Comparison of ENCODE assay signal across 8 mouse cellular contexts in genomic region chr3:30014962-30015660, GRCm38 (mm10).
DNase-seq lines count a peak whose midpoint lies in the region; ATAC-seq and TF ChIP-seq lines count a peak whose summit lies in the region.

No protein-coding gene starts in this region.

- in situ Hi-C loops in Patski (cut with MboI; ENCODE audit: low pct_unique_long_range_greater_than_20kb), result loop anchor here (10.0 kb wide), 1 partner anchor 540 kb away; no protein-coding TSS in a partner anchor

- no peak overlapping the region for H3K4me2 ChIP-seq in hindbrain, embryonic 12.5 days (replicated peaks)

- H3K27me3 ChIP-seq in Patski, result peaks cover 18% of the 10 kb centered on the region
- H3K27me3 ChIP-seq in cerebellum, adult 2 months (ENCODE audit: control insufficient read depth, insufficient read depth, low read length), result peaks cover 2% of the 10 kb centered on the region; the same call in 1 of the 2 replicates
- H3K27me3 ChIP-seq in hindbrain, embryonic 12.5 days, result peaks cover 28% of the 10 kb centered on the region

- POLR2A ChIA-PET in Patski (lab: Charles Lee), result interaction anchor here (0.5 to 0.6 kb wide), 3 partner anchors 107 to 194 kb away, joined by 3 to 6 read pairs (median 4); no protein-coding TSS in a partner anchor

- peak; percentile 74 for ATAC-seq in Patski
- peak; percentile 57; the same call in 1 of the 2 replicates for ATAC-seq in hindbrain, embryonic 12.5 days (ENCODE audit: low FRiP score)

- H3K9me3 ChIP-seq in hindbrain, embryonic 12.5 days (replicated peaks), result no peaks in the 10 kb centered on the region

- CTCF ChIA-PET in Patski (lab: Charles Lee), result interaction anchor here (0.7 to 3.4 kb wide), 23 partner anchors 8 to 545 kb away, joined by 3 to 37 read pairs (median 4); no protein-coding TSS in a partner anchor

- H3K4me3 ChIP-seq in cerebellum, adult 2 months (replicated peaks; ENCODE audit: insufficient read depth, low read depth, low read length), result no peak overlapping the region
- no peak overlapping the region for H3K4me3 ChIP-seq in hindbrain, embryonic 12.5 days

- no peaks in the 10 kb centered on the region for H3K36me3 ChIP-seq in hindbrain, embryonic 12.5 days

- 23% methylated on average over 10 of the region's 10 CpGs for WGBS in cerebellum, adult 2 months
- 8% methylated on average over 10 of the region's 10 CpGs for WGBS in hindbrain, embryonic 12.5 days

- no peak overlapping the region for H3K27ac ChIP-seq in cerebellum, adult 2 months (ENCODE audit: insufficient read depth, low read length)
- no peak overlapping the region for H3K27ac ChIP-seq in hindbrain, embryonic 12.5 days

- DNase-seq in Patski (ENCODE audit: low read depth, low spot score), result no peak
- DNase-seq in cerebellum, adult 2 months, result peak; percentile 37 to 45
- peak; percentile 15 to 63 for DNase-seq in frontal cortex, postnatal 10 days (ENCODE audit: low spot score in 2 of 2)
- peak; percentile 34 to 37 for DNase-seq in layer of hippocampus, postnatal 36 days
- DNase-seq in lung, postnatal 36 days, result peak; percentile 89
- peak; percentile 64 for DNase-seq in right cerebral cortex, postnatal 4 days
- no peak for DNase-seq in spleen, postnatal 14 days (ENCODE audit: low spot score in 2 of 2)

- peak; percentile 96 for TF ChIP-seq CTCF in Patski (IDR thresholded peaks at IDR 0.05)
- peak; percentile 58 for TF ChIP-seq CTCF in cerebellum, adult 2 months (IDR thresholded peaks at IDR 0.05; ENCODE audit: borderline replicate concordance, insufficient read depth, low read depth, low read length)

- no peak overlapping the region for H3K9ac ChIP-seq in hindbrain, embryonic 12.5 days

- H3K4me1 ChIP-seq in cerebellum, adult 2 months (ENCODE audit: control insufficient read depth, insufficient read depth, low read length), result no peaks in the 10 kb centered on the region
- H3K4me1 ChIP-seq in hindbrain, embryonic 12.5 days, result peaks cover 21% of the 10 kb centered on the region

- no peak for TF ChIP-seq POLR2A in cerebellum, adult 2 months (IDR thresholded peaks at IDR 0.05; ENCODE audit: borderline replicate concordance, insufficient read depth, low read length)

Comparison
In these comparisons a context has a peak if more than half of its experiments do, and no peak if none do; other contexts are left out.
1. DNase-seq: peak in cerebellum, adult 2 months (2 of 2), frontal cortex, postnatal 10 days (2 of 2), layer of hippocampus, postnatal 36 days (2 of 2), lung, postnatal 36 days (single experiment) and right cerebral cortex, postnatal 4 days (single experiment); none in Patski (single experiment) and spleen, postnatal 14 days (0 of 2).